Mouse (Mus musculus) forebrain, embryonic 10.5 days (tissue): ENCODE data around the gene Cmbl. TPM values are rescaled to one million over a fixed set of nuclear protein-coding genes. Genes with fewer than 3 reads are reported as not detected.

Experiments
- DNase-seq: peaks from one replicate; pipeline ENCODE4 v3.0.0-alpha.2; 2017; ENCODE audit warnings: low spot score; ENCODE audit errors: extremely low spot score
- H3K27ac ChIP-seq: fragments of 300-500 bp; sonication (generic); 2 replicates; pipeline ENCODE4 v1.5.1; 2016; ENCODE audit warnings: mild to moderate bottlenecking
- H3K27me3 ChIP-seq: fragments of 300-500 bp; sonication (generic); 2 replicates; pipeline ENCODE4 v1.6.1; 2016; ENCODE audit warnings: mild to moderate bottlenecking; ENCODE audit not compliant: poor library complexity, severe bottlenecking
- H3K36me3 ChIP-seq: fragments of 300-500 bp; sonication (generic); replicated peaks from 2 replicates; pipeline ENCODE4 v1.6.1; 2016; ENCODE audit warnings: mild to moderate bottlenecking, moderate library complexity
- H3K4me1 ChIP-seq: fragments of 300-500 bp; sonication (generic); 2 replicates; pipeline ENCODE4 v1.6.1; 2016
- H3K4me3 ChIP-seq: fragments of 300-500 bp; sonication (generic); 2 replicates; pipeline ENCODE4 v1.5.1; 2016; ENCODE audit warnings: mild to moderate bottlenecking, moderate library complexity
- H3K9me3 ChIP-seq: fragments of 300-500 bp; sonication (generic); 2 replicates; pipeline ENCODE4 v1.6.1; 2016; ENCODE audit warnings: mild to moderate bottlenecking, moderate library complexity
- WGBS: fragments of 180-500 bp; shearing (Covaris S2); methylation state at CpG from one replicate; pipeline ENCODE4 v1.1.7; 2016; 5-methylcytosine and 5-hydroxymethylcytosine counted together
- polyA plus RNA-seq: library from polyadenylated mRNA; unstranded; fragments of >200 nt; fragmentation: Nextera tagmentation; extraction: Ambion mirVana; gene quantifications from 2 replicates; pipeline ENCODE4 v1.2.1, GENCODE M21; 2016

Gene Cmbl
- polyA plus RNA-seq, 1 experiment from 2014 or later, result 1.9 TPM

DNA sequence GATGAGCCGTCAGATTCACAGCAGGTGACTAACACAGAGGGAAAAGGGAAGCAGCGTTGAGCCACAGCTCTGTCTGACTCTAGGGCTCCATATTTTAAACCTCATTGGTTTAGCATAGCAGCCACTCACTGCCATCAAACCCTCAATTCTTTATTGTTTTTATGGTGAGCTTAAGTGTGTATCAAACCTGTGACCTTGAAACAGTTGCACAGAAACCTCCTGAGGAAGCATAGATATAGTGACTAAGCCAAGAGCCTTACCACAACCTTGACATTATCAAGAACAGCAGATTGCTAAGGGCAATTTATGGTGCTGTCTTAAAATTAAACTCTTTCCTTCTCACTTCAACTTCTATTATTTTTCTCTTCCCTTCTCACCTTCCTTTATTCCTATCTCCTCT, 31.7 kb upstream of the Cmbl start:
- peaks cover 50% of the 10 kb centered on the region for H3K4me1 ChIP-seq
- H3K9me3 ChIP-seq, result no peaks in the 10 kb centered on the region
- H3K4me3 ChIP-seq, result no peak overlapping the region
- no peak for DNase-seq
- peaks cover 2% of the 10 kb centered on the region; the same call in 1 of the 2 replicates for H3K36me3 ChIP-seq
- WGBS, result 92% methylated on average over 2 of the region's 2 CpGs
- H3K27ac ChIP-seq, result no peak overlapping the region
- H3K27me3 ChIP-seq, result no peaks in the 10 kb centered on the region

- no peaks in the 10 kb centered on the region for H3K9me3 ChIP-seq
- no peaks in the 10 kb centered on the region for H3K27me3 ChIP-seq
- H3K4me1 ChIP-seq, result peaks cover 39% of the 10 kb centered on the region
- H3K4me3 ChIP-seq, result no peak overlapping the region
- 87% methylated on average over 7 of the region's 7 CpGs for WGBS
- DNase-seq, result no peak
- no peaks in the 10 kb centered on the region for H3K36me3 ChIP-seq
- peak overlapping the region; percentile 84 for H3K27ac ChIP-seq
Observed at GRCm38 (mm10) chr15:31534421-31535258, 30.5 kb upstream of the Cmbl start.

DNA sequence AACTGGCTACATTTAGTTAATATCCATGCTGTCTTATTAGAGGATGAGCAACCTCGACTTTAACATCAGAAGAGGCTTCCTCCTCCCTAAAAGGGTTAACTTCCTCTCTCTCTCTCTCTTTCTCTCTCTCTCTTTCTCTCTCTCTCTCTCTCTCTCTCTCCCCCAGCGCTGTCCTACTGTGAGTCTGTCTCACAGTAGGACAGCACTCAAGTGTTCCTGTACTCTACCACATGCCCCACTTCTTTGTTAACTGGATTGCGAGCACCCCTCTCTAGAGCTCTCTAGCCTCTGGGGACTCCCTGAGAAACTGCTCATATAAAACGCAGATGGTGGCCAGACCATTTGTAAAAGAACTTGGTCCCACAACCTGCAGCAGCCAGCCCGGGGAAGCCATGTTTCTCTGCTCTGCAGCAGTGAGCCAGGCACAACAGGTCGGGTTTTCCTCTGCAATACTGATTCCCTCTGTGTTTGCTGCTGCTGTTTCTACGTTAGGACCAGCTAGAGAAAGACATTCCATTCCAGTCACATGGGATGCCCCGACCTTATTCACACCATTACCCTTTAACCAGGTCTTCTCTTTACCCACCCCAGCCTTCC, 29.8 kb upstream of the Cmbl start:
- DNase-seq, result no peak
- peak overlapping the region; percentile 84 for H3K27ac ChIP-seq
- H3K4me3 ChIP-seq, result peak overlapping the region; percentile 28; the same call in 1 of the 2 replicates

GRCm38 (mm10) chr15:31536051-31536737, 29.0 kb upstream of the Cmbl start:
- Histone ChIP-seq H3K4me3 (peak overlapping the region; percentile 28), H3K27ac (peak overlapping the region; percentile 84), H3K4me1 (peaks cover 42% of the 10 kb centered on the region), H3K36me3 (no peaks in the 10 kb centered on the region), H3K9me3 (no peaks in the 10 kb centered on the region), H3K27me3 (no peaks in the 10 kb centered on the region)
- DNase-seq, result peak; percentile 74
- 9% methylated on average over 7 of the region's 7 CpGs for WGBS

More for the DNA sequence above, 29.8 kb upstream of the Cmbl start:
- Histone ChIP-seq H3K36me3 (no peaks in the 10 kb centered on the region), H3K9me3 (no peaks in the 10 kb centered on the region), H3K27me3 (no peaks in the 10 kb centered on the region), H3K4me1 (peaks cover 36% of the 10 kb centered on the region)
- 31% methylated on average over 8 of the region's 8 CpGs for WGBS

GRCm38 (mm10) chr15:31537706-31538105, 27.5 kb upstream of the Cmbl start:
- Histone ChIP-seq H3K36me3 (no peaks in the 10 kb centered on the region), H3K4me1 (peaks cover 50% of the 10 kb centered on the region), H3K9me3 (no peaks in the 10 kb centered on the region), H3K27me3 (no peaks in the 10 kb centered on the region), H3K27ac (peak overlapping the region; percentile 35; the same call in 1 of the 2 replicates), H3K4me3 (no peak overlapping the region)
- no peak for DNase-seq
- WGBS, result 97% methylated on average over 2 of the region's 2 CpGs

GRCm38 (mm10) chr15:31538346-31538745, 26.8 kb upstream of the Cmbl start:
- no peaks in the 10 kb centered on the region for H3K9me3 ChIP-seq
- 88% methylated on average over 3 of the region's 3 CpGs for WGBS
- H3K4me3 ChIP-seq, result no peak overlapping the region
- H3K27me3 ChIP-seq, result no peaks in the 10 kb centered on the region
- H3K4me1 ChIP-seq, result peaks cover 57% of the 10 kb centered on the region
- no peak overlapping the region for H3K27ac ChIP-seq
- H3K36me3 ChIP-seq, result no peaks in the 10 kb centered on the region
- DNase-seq, result no peak

- Histone ChIP-seq H3K4me3 (no peak overlapping the region), H3K27ac (no peak overlapping the region), H3K36me3 (no peaks in the 10 kb centered on the region), H3K9me3 (no peaks in the 10 kb centered on the region), H3K27me3 (no peaks in the 10 kb centered on the region), H3K4me1 (peaks cover 56% of the 10 kb centered on the region)
- no peak for DNase-seq
- 82% methylated on average over 9 of the region's 9 CpGs for WGBS
Observed at GRCm38 (mm10) chr15:31539643-31540512, 25.3 kb upstream of the Cmbl start.

DNA sequence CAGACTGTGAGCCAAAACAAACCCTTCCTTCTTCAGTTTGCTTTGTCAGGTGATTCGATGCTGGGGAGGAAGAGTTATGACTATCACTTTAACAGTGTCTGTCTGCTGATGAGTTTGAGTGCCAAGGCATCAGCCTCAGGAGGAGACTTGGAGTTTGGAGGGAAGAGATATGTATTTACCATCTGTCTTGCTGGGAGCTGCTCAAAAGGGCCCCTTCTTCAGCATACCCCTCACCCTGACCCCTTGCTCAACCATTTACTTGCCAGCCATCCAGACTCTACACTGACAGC, 24.7 kb upstream of the Cmbl start:
- Histone ChIP-seq H3K27me3 (no peaks in the 10 kb centered on the region), H3K4me1 (peaks cover 50% of the 10 kb centered on the region), H3K27ac (peak overlapping the region; percentile 35; the same call in 1 of the 2 replicates), H3K36me3 (no peaks in the 10 kb centered on the region), H3K4me3 (no peak overlapping the region), H3K9me3 (no peaks in the 10 kb centered on the region)
- no peak for DNase-seq
- WGBS, result 84% methylated on average over 1 of the region's 1 CpGs

GRCm38 (mm10) chr15:31542013-31542958, 22.9 kb upstream of the Cmbl start:
- H3K27me3 ChIP-seq, result no peaks in the 10 kb centered on the region
- H3K4me3 ChIP-seq, result peak overlapping the region; percentile 24
- peak overlapping the region; percentile 86 for H3K27ac ChIP-seq
- DNase-seq, result no peak
- H3K9me3 ChIP-seq, result no peaks in the 10 kb centered on the region
- WGBS, result 10% methylated on average over 10 of the region's 10 CpGs
- peaks cover 33% of the 10 kb centered on the region for H3K4me1 ChIP-seq
- H3K36me3 ChIP-seq, result no peaks in the 10 kb centered on the region

GRCm38 (mm10) chr15:31543246-31543645, 21.9 kb upstream of the Cmbl start:
- no peaks in the 10 kb centered on the region for H3K27me3 ChIP-seq
- no peaks in the 10 kb centered on the region for H3K9me3 ChIP-seq
- no peak overlapping the region for H3K4me3 ChIP-seq
- WGBS, result 14% methylated on average over 3 of the region's 3 CpGs
- H3K4me1 ChIP-seq, result peaks cover 35% of the 10 kb centered on the region
- no peak for DNase-seq
- H3K36me3 ChIP-seq, result no peaks in the 10 kb centered on the region
- H3K27ac ChIP-seq, result peak overlapping the region; percentile 86

GRCm38 (mm10) chr15:31545058-31545457, 20.1 kb upstream of the Cmbl start:
- Histone ChIP-seq H3K27me3 (no peaks in the 10 kb centered on the region), H3K4me3 (no peak overlapping the region), H3K4me1 (peaks cover 35% of the 10 kb centered on the region), H3K36me3 (no peaks in the 10 kb centered on the region), H3K9me3 (no peaks in the 10 kb centered on the region), H3K27ac (no peak overlapping the region)
- no peak for DNase-seq
- 72% methylated on average over 1 of the region's 1 CpGs for WGBS
